Mouse (Mus musculus): Measurements from ENCODE around the gene Sbk3. TPM values are rescaled to one million over a fixed set of nuclear protein-coding genes. Genes with fewer than 3 reads are reported as not detected.
"Not testable (repeated sequence)": the region's sequence is repeated elsewhere in the genome, so short reads cannot be mapped to it uniquely, and the experiment has no call there.

The Sbk3 gene
- total RNA-seq (2022): 1 to 10 TPM in 3 of 4 experiments, under 1 TPM in 1; 0.88 to 1.3 (median 1.1) TPM

GRCm38 (mm10) chr7:4971068-4971467 is at the start of gene Sbk3:
TSS of gene Sbk3 (minus strand) at chr7:4971168.
- DNase-seq (ENCODE audit: low spot score in 2 of 2): no peak

DNA sequence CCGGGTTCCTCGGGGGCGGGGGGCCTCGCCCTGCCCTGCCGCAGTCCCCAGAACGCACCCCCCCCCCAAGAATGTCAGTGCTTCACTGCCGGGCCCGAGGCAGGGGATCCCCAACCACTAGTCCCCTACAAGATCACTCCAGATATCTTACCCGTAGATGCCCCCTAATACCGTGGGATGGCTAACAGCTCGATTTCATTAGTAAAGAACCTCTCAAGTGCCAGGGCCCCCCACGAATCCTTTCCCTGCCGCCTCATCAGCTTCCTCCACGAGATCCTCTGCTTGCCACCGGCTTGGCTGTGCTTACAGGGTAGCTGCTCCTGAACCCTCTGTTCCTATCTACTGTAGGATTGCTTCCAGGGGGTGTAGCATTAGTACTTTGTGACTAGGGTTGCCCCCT is 49.7 kb upstream of the Sbk3 start:
- no peak for DNase-seq (ENCODE audit: low spot score in 2 of 2)

DNA sequence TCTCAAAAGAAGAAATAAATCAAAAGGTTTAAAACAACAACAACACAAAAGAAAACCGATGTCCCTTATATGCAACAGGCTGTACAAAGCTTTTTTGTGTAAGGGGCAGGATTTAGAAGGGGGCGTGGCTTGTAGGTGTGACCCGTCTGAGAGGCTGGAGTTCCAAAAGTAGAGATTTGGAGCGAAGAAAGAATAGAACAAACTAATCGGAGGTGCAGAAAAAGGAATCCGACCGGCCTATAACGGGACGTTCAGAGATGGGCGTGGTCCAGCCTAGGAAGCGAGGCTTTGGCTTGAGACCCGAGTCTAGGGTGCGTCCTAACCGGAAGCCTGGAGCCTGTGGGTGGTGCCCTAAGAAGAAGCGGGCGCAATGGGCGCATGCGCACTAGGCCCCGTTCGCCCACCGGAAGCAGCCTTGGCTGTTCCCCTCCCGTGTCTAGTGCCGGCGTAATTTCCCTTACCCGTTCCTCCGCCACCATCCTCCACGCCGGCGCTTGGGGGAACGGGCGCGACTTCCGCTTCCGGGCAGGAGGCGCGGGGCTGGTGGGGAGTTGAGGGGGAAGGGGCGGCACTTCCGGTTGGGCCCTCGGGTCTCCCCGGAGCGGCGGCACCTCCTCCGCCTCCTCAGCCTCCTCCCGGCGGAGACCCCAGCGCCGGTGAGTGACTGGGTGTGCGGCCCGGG is 49.2 kb upstream of the Sbk3 start, which contains the start of the genes Zfp865 and Ccdc106:
Gene Zfp865 (plus strand): TSS at position 377 of the 682 bp plus-strand sequence.
Gene Ccdc106 (plus strand): TSS at position 554 of the 682 bp plus-strand sequence.
- DNase-seq (ENCODE audit: low spot score in 2 of 2): peak; percentile 98 to 99

- DNase-seq (ENCODE audit: low spot score in 2 of 2): not testable (repeated sequence)
Measured at GRCm38 (mm10) chr7:5019576-5019975, 48.6 kb upstream of the Sbk3 start.

DNA sequence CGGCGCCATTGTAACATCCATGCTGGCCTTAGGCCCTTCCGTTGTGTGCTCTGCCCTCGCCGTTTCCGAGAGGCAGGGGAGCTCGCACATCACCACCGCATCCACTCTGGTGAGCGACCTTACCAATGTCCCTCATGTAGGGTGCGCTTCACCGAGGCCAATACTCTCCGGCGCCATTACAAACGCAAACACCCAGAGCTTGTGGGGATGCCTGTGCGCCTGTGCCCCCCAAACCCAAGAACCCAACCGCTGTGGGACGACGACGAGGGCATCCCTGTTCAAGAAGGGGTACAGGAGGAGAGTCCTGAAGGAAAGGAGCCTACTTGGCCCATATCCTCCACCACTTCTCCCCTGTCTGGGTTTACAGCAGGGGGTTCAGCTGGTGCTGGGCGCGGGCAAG is 47.0 kb upstream of the Sbk3 start:
- no peak for DNase-seq (ENCODE audit: low spot score in 2 of 2)

DNA sequence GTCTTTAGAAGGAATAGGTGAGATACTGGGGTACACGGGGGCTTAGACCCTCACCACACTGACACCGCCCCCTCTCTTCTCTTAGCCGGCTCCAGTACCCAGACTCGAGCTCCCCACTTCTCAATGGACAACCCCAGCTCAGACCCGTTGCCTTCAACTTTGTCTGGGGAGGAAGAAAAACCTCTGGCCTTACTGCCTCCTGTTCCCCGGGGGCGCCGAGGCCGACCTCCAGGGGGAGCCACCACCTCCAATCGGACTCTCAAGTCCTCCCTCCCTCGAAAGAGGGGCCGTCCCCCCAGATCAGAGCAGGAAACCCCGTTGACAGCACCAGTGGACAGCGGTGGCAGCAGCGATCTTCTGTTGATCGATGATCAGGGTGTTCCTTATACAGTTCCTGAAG is 46.4 kb upstream of the Sbk3 start:
- DNase-seq (ENCODE audit: low spot score in 2 of 2): peak in 1 of 2 experiments; percentile 34

- DNase-seq (ENCODE audit: low spot score in 2 of 2): no peak
Measured at GRCm38 (mm10) chr7:5016920-5017319, 46.0 kb upstream of the Sbk3 start.

DNA sequence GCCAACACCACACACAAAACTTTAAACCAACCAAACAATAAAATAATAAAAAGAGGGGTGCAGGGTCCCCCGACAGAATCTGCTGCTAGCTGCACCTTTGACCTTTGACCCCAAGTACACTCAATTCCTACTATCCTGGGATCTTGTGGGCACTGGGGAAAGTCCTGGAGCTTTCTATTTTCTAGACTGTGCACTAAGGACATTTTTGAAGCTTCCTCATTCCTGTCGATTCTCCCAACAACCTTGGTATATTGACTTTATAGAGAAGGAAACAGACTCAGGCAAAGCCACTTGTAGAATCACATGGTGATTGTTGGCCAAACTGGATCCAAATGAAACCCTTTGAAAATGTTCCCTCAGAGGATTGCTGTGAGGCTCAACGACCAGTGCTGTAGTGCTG is 45.1 kb upstream of the Sbk3 start:
- no peak for DNase-seq (ENCODE audit: low spot score in 2 of 2)

GRCm38 (mm10) chr7:5015118-5016001 is 44.4 kb upstream of the Sbk3 start, which contains the start of gene Gm44973:
TSS of gene Gm44973 (plus strand) at chr7:5015496.
- peak; percentile 82 to 93 for DNase-seq (ENCODE audit: low spot score in 2 of 2)

- DNase-seq (ENCODE audit: low spot score in 2 of 2): peak; percentile 95 to 96
Measured at GRCm38 (mm10) chr7:5014251-5015117, 43.5 kb upstream of the Sbk3 start, which contains the start of the genes Zfp524 and Fiz1. TSS of gene Zfp524 (plus strand) at chr7:5014415. TSS of gene Fiz1 (minus strand) at chr7:5014697.

- no peak for DNase-seq (ENCODE audit: low spot score in 2 of 2)
Measured at GRCm38 (mm10) chr7:5012681-5013513, 41.9 kb upstream of the Sbk3 start.

- no peak for DNase-seq (ENCODE audit: low spot score in 2 of 2)
Measured at GRCm38 (mm10) chr7:5008229-5008628, 37.3 kb upstream of the Sbk3 start.

DNA sequence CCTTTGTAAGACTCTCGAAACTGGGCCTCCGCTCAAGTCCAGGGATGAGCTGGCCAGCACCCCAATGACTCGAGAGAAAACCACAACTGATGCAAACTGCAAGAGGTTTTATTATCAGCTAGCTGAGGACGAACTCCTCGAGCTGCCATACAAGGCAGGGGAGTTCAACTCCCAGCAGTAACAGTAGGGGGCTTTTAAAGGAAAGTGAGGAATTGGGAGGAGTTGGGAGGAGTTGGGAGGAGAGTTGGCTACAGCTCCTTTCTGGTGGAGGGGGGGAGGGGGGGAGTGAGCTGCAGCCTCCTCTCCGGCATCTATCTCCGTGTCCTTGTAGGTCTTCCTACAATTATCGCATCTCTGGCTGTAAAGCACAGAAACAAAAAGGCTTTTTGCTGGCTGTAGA is 31.9 kb upstream of the Sbk3 start:
- DNase-seq (ENCODE audit: low spot score in 2 of 2): not testable (repeated sequence)

DNA sequence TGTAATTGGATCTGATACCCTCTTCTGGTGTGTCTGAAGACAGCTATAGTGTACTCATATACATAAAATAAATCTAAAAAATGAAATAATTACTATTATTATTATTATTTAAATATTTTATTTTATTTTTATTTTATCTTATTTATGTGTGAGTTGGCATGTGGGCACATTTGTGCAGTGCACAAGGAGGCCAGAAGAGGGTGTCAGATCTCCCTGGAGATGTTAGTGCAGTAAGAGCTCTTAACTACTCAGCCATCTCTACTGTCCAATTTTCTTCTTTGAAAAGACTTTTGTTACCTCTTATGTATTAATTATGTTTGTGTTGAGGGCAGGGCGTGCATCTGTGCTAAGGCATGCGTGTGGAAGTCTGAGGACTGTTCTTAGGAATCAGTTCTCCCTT is 28.9 kb upstream of the Sbk3 start:
- no peak for DNase-seq (ENCODE audit: low spot score in 2 of 2)

DNA sequence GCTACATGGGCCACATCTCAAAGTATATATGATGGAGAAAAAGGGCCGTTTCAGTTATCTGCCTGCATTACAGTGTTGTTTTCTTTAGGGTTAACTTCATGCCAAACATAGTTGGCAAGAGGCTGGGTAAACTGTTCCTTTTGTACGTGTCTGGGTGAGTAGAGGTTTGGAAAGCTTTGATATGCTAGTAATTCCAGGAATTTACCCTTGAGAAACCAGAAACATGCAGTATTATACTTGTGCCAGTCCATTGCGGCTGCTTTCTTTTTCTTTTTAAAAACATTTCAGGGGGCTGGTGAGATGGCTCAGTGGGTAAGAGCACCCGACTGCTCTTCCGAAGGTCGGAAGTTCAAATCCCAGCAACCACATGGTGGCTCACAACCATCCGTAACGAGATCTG is 26.0 kb upstream of the Sbk3 start:
- DNase-seq (ENCODE audit: low spot score in 2 of 2): no peak

DNA sequence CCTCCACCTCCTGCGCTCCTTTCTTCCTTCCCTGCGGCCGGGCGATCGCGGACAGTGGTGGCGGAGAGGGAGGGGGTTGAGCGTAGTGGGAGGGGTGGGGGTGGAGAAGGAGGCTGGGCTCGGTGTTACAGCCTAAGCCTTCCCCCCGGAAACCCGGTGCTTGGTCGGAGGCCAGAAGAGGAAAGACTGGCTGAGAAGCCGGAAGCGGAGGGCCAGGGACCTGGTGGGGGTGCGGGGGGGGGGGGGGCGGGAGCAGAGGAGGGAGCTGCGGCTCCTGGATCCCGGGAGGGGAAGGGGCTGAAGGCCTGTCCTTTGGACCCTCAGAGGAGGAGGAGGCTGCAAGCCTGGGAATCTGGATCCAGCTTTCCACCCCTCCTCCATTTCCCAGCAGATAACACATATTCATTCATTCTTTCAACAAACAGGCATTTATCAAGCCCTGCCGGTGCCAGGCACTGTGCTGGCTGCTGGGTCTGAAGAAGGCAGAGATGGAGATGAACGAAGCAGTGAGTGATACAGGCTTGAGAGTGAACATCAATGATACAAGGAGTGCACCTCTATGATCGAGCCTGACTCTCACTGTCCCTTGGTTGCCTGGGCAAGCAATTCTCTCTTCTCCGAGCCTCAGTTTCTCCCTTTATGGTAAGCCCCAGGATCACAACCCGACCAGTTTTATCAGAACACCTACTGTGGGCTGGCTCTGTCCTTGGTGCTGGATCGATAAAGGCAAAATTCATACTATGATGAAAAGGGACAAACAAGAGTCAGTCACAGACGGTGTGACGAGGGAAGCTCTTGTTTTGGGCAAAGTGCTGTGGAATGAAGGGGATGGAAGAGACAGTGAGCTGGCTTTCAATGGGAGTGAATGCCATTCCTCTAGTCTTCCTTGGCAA is 25.3 kb upstream of the Sbk3 start, which contains the start of gene Zfp579:
Gene Zfp579 (minus strand): TSS at position 156 of the 893 bp plus-strand sequence.
- DNase-seq (ENCODE audit: low spot score in 2 of 2): peak; percentile 82 to 92

DNA sequence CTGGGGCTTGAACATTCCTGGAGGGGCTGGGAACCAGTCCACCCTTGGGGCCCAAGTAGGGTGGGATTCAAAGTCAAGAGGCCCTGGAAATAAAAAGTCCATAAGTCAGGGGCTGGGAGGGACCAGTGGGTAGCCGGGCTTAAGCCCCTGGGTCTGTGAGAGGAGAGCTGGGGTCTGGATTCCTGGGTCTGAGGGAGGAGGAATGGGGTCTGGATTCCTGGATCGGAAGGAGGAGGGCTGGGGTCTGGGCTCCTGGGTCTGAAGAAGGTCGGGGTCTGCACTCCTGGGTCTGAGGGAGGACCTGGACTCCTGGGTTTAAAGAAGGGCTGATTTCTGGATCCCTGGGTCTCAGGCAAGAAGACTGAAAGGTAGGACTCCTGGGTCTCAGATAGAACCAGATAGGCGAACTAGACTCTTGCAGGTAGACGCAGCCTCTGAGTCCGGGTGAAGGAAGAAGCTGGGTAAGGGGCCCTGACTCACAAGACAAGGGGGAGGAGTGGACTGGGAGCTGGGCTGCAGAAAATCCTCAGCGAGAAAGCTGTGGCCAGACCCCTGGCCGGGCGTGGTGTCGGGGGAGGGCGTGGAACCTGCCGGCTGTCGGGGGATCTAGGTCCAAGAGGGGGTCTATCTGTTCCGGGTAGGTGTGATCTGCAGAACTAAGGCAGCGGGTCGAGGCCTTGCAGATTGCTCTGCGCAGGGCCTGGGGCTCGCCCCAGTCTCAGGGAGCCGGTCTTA is 24.5 kb upstream of the Sbk3 start:
- peak in 1 of 2 experiments; percentile 21 for DNase-seq (ENCODE audit: low spot score in 2 of 2)

Data from left cerebral cortex, adult 8-10 months (tissue).